In the genomic region with DNA sequence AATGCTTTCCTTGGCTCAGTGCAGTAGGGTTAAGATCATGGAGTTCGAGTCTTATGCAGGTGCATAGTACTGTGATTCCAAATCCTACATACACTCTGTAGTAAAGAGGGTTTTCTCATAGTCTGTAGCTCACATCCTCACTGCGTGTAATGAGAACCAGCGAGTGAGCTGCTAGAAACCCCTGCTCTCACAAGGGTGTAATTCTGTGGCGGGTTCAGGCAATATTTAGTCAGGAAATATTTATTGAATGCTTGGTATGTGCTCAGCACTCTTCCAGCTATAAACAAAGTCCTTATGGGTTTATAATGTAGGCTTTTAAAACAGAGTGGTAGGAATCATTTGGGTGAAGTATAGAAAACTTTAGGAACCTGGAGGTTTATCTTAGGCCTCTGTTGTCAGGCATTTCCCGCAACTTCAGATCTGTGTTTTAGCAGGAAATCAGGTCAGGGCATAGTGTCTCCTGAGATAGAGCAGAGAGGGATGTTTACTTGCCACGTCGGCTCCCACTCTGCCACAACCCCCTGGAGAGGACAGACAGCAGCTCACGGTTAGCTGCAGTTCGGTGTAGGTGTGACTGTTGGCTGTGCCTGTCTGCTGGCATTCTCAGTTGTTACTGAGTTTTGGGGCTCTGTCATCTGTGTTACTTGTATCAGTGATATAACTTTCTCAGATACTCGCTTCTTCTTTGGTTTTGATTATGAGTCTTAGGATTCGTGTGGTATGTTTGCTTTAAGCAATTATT, we compare ENCODE assay signal across 11 mouse cellular contexts. TPM values are rescaled to one million over a fixed set of nuclear protein-coding genes. Genes with fewer than 3 reads are reported as not detected.
DNase-seq lines count a peak whose midpoint lies in the region; ATAC-seq and TF ChIP-seq lines count a peak whose summit lies in the region.
"Had no signal": no experiment of that assay in that cellular context is flagged by ENCODE, and none has a peak within 500 bp of the region (broad histone marks: within the 10 kb centered on the region; RNA-seq: fewer than 3 reads in every experiment).

No protein-coding gene starts in this region.

- TF ChIP-seq POLR2A in limb, embryonic 14.5 days (IDR thresholded peaks at IDR 0.05; ENCODE audit: borderline replicate concordance, extremely low read depth, insufficient read depth, insufficient read length): no peak

- H3K4me3 ChIP-seq in kidney, embryonic 16.5 days (ENCODE audit: low read length): no peak overlapping the region
- no peak overlapping the region for H3K4me3 ChIP-seq in limb, embryonic 14.5 days (replicated peaks; ENCODE audit: low read length)
- H3K4me3 ChIP-seq: left cerebral cortex, adult 2 months; midbrain, embryonic 12.5 days had no signal

- no peaks in the 10 kb centered on the region for H3K36me3 ChIP-seq in kidney, embryonic 16.5 days (ENCODE audit: insufficient read depth, low read length)
- H3K36me3 ChIP-seq in limb, embryonic 14.5 days (ENCODE audit: control insufficient read depth, insufficient read depth, low read length): no peaks in the 10 kb centered on the region
- H3K36me3 ChIP-seq: midbrain, embryonic 12.5 days had no signal

- H3K9me3 ChIP-seq in kidney, embryonic 16.5 days (ENCODE audit: low read length): no peaks in the 10 kb centered on the region
- H3K9me3 ChIP-seq in limb, embryonic 14.5 days (ENCODE audit: control insufficient read depth, low read length): no peaks in the 10 kb centered on the region
- H3K9me3 ChIP-seq: midbrain, embryonic 12.5 days had no signal

- no peak overlapping the region for H3K9ac ChIP-seq in kidney, embryonic 16.5 days (replicated peaks; ENCODE audit: low read length)
- H3K9ac ChIP-seq in limb, embryonic 14.5 days (ENCODE audit: low read depth, low read length, severe bottlenecking): peak overlapping the region; percentile 4; the same call in 1 of the 2 replicates
- H3K9ac ChIP-seq: midbrain, embryonic 12.5 days had no signal

- no peaks in the 10 kb centered on the region for H3K27me3 ChIP-seq in kidney, embryonic 16.5 days (ENCODE audit: insufficient read depth, low read length)
- no peaks in the 10 kb centered on the region for H3K27me3 ChIP-seq in limb, embryonic 14.5 days (ENCODE audit: control insufficient read depth, insufficient read depth, low read length)
- H3K27me3 ChIP-seq: midbrain, embryonic 12.5 days had no signal

- H3K4me1 ChIP-seq in kidney, embryonic 16.5 days (ENCODE audit: insufficient read depth, low read length): peaks cover 28% of the 10 kb centered on the region
- peaks cover 19% of the 10 kb centered on the region for H3K4me1 ChIP-seq in limb, embryonic 14.5 days (ENCODE audit: control insufficient read depth, insufficient read depth, low read length)

- no peak for DNase-seq in frontal cortex, postnatal 10 days (ENCODE audit: low spot score in 2 of 2)
- DNase-seq in kidney, adult 11 months: no peak
- no peak for DNase-seq in limb, embryonic 14.5 days (ENCODE audit: low spot score)
- no peak for DNase-seq in urinary bladder, adult 2 months (ENCODE audit: low spot score)
- DNase-seq: kidney, adult 8-10 months had no signal

- H3K27ac ChIP-seq in kidney, embryonic 16.5 days (ENCODE audit: low read length): peak overlapping the region; percentile 67; the same call in 1 of the 2 replicates
- peak overlapping the region; percentile 29; the same call in 1 of the 2 replicates for H3K27ac ChIP-seq in limb, embryonic 14.5 days (replicated peaks; ENCODE audit: low read depth, low read length)
- H3K27ac ChIP-seq: left cerebral cortex, adult 2 months; midbrain, embryonic 12.5 days had no signal

- H3K4me2 ChIP-seq in kidney, embryonic 16.5 days (replicated peaks; ENCODE audit: low read depth, low read length): no peak overlapping the region
- no peak overlapping the region; the same call in 1 of the 2 replicates for H3K4me2 ChIP-seq in limb, embryonic 14.5 days (replicated peaks; ENCODE audit: low read depth, low read length, severe bottlenecking)
- H3K4me2 ChIP-seq: midbrain, embryonic 12.5 days had no signal

- ATAC-seq in frontal cortex, adult (ENCODE audit: low TSS enrichment): peak; percentile 82
- ATAC-seq in kidney, embryonic 16.5 days (ENCODE audit: low FRiP score, low TSS enrichment): no peak
- peak; percentile 7 for ATAC-seq in CD4-positive, CD25-positive, alpha-beta regulatory T cell, adult 4 months
- ATAC-seq in limb, embryonic 14.5 days (ENCODE audit: low FRiP score, low read depth): peak; percentile 47; the same call in 1 of the 2 replicates
- ATAC-seq in erythroblast, adult 5-6 weeks (replicated peaks; ENCODE audit: low FRiP score, poor library complexity, severe bottlenecking): no peak

- 34% methylated on average over 11 of the region's 11 CpGs for WGBS in kidney, embryonic 16.5 days
- WGBS in limb, embryonic 14.5 days: 16% methylated on average over 11 of the region's 11 CpGs

RNA-seq across cellular contexts. Expression of gene Eml4, which starts 15.1 kb away (rescaled TPM):
- polyA plus RNA-seq in kidney, embryonic 16.5 days (2015; fragmentation: Nextera tagmentation; extraction: Ambion mirVana): 34.4 and 36.2 TPM in 2 replicates
- polyA plus RNA-seq in CD4-positive, CD25-positive, alpha-beta regulatory T cell, adult 4 months (2017; shearing (Covaris generic)): 10 to 100 TPM; 15.6 to 15.8 TPM
- polyA plus RNA-seq in limb, embryonic 14.5 days (2012; rRNA removed): 47.9 and 51.6 TPM in 2 replicates
- 42.5 and 50.9 TPM in 2 replicates for polyA plus RNA-seq in limb, embryonic 14.5 days (2014; fragmentation: Nextera tagmentation; extraction: Ambion mirVana)
- polyA plus RNA-seq in urinary bladder, adult 2 months (2012; rRNA removed): 17.4 and 19.6 TPM in 2 replicates
- total RNA-seq in erythroblast, adult 5-6 weeks (2015; ENCODE audit: low replicate concordance): 8.6 and 10.4 TPM in 2 replicates
- total RNA-seq in erythroblast, adult 5-6 weeks (2017; ENCODE audit: low replicate concordance): 7.5 and 8.1 TPM in 2 replicates

Comparison
In these comparisons a context has a peak if more than half of its experiments do, and no peak if none do; other contexts are left out.
1. ATAC-seq: peak in frontal cortex, adult (single experiment), CD4-positive, CD25-positive, alpha-beta regulatory T cell, adult 4 months (single experiment) and limb, embryonic 14.5 days (single experiment); none in kidney, embryonic 16.5 days (single experiment) and erythroblast, adult 5-6 weeks (single experiment).